Mouse (Mus musculus): ENCODE data around the gene Plppr1. TPM values are rescaled to one million over a fixed set of nuclear protein-coding genes. Genes with fewer than 3 reads are reported as not detected.

The Plppr1 gene
- total and polyA plus RNA-seq, 2 experiments from 2014 or later: 53.3 to 59.8 TPM

GRCm38 (mm10) chr4:49214341-49214740, 155.3 kb downstream of the Plppr1 start:
- H3K9ac ChIP-seq: no peak overlapping the region
- no peak for DNase-seq
- 31% methylated on average over 3 of the region's 3 CpGs for WGBS

DNA sequence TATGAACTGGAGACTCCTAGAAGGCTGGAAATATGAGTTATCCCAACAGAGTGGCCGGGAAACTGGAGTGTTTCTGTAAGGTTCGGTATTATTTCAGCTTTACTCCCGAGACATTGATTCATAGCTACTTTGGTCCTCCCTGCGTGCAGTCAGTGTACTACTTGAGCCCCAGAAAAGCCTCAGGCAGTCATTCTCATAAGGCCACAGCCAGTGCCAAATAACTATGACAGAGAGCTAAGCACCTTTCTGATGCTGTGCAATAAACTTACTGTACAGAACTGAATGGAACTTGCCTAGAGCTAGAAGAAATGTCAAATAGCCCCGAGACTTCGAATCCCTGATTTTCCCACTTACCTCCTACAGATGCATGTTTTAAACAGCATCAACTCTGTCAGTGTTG, 164.4 kb downstream of the Plppr1 start:
- Histone ChIP-seq H3K4me2 (ENCODE audit: low read depth) (no peak overlapping the region), H3K27ac (ENCODE audit: low read depth, low read length) (no peak overlapping the region)
- ATAC-seq: no peak

More at GRCm38 (mm10) chr4:49214341-49214740, 155.3 kb downstream of the Plppr1 start:
- H3K36me3 ChIP-seq (ENCODE audit: insufficient read depth): no peaks in the 10 kb centered on the region
- H3K27me3 ChIP-seq (ENCODE audit: insufficient read depth, low read length): no peaks in the 10 kb centered on the region
- no peak overlapping the region for H3K27ac ChIP-seq (ENCODE audit: low read depth, low read length)
- H3K9me3 ChIP-seq (ENCODE audit: low read length): no peaks in the 10 kb centered on the region
- no peak overlapping the region for H3K4me2 ChIP-seq (ENCODE audit: low read depth)
- TF ChIP-seq CTCF (IDR thresholded peaks at IDR 0.05; ENCODE audit: low read depth): no peak
- ATAC-seq: no peak
- no peak overlapping the region for H3K4me3 ChIP-seq (ENCODE audit: low read depth, low read length)
- peaks cover 6% of the 10 kb centered on the region for H3K4me1 ChIP-seq (ENCODE audit: insufficient read depth)

DNA sequence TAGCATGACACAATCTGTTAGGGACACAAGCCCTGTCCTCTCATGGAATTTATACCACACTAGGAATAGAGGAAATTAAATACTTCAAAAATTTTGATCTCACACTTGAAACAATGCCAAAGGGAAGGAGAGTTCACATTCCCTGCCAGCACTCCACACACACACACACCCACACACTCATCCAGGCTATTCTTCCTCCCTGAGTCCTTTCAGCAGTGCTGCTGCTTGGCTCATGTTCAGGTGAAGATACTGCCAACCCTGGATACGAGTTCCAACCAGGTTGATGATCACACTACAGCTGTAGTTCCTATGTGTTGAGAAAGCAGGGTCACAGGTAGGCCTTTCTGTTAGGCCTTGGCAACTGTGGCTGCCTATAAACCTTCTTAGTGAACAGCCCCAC, 165.9 kb downstream of the Plppr1 start:
- H3K4me3 ChIP-seq (ENCODE audit: low read depth, low read length): no peak overlapping the region
- H3K4me2 ChIP-seq (ENCODE audit: low read depth): no peak overlapping the region
- no peak overlapping the region for H3K27ac ChIP-seq (ENCODE audit: low read depth, low read length)
- no peaks in the 10 kb centered on the region for H3K4me1 ChIP-seq (ENCODE audit: insufficient read depth)
- TF ChIP-seq CTCF (IDR thresholded peaks at IDR 0.05; ENCODE audit: low read depth): no peak
- no peaks in the 10 kb centered on the region for H3K36me3 ChIP-seq (ENCODE audit: insufficient read depth)
- no peak for DNase-seq
- H3K9me3 ChIP-seq (ENCODE audit: low read length): no peaks in the 10 kb centered on the region
- WGBS: 31% methylated on average over 1 of the region's 1 CpGs
- no peak for ATAC-seq
- no peak overlapping the region for H3K9ac ChIP-seq
- H3K27me3 ChIP-seq (ENCODE audit: insufficient read depth, low read length): no peaks in the 10 kb centered on the region

More for the DNA sequence above, 164.4 kb downstream of the Plppr1 start:
- DNase-seq: no peak
- Histone ChIP-seq H3K9ac (no peak overlapping the region), H3K4me1 (ENCODE audit: insufficient read depth) (no peaks in the 10 kb centered on the region), H3K36me3 (ENCODE audit: insufficient read depth) (no peaks in the 10 kb centered on the region), H3K4me3 (ENCODE audit: low read depth, low read length) (no peak overlapping the region), H3K9me3 (ENCODE audit: low read length) (no peaks in the 10 kb centered on the region), H3K27me3 (ENCODE audit: insufficient read depth, low read length) (no peaks in the 10 kb centered on the region)
- WGBS: 77% methylated on average over 6 of the region's 6 CpGs
- no peak for TF ChIP-seq CTCF (IDR thresholded peaks at IDR 0.05; ENCODE audit: low read depth)

- Histone ChIP-seq H3K27ac (ENCODE audit: low read depth, low read length) (no peak overlapping the region), H3K36me3 (ENCODE audit: insufficient read depth) (no peaks in the 10 kb centered on the region), H3K27me3 (ENCODE audit: insufficient read depth, low read length) (no peaks in the 10 kb centered on the region), H3K4me2 (ENCODE audit: low read depth) (no peak overlapping the region), H3K9me3 (ENCODE audit: low read length) (no peaks in the 10 kb centered on the region), H3K4me3 (ENCODE audit: low read depth, low read length) (no peak overlapping the region), H3K9ac (no peak overlapping the region), H3K4me1 (ENCODE audit: insufficient read depth) (0 out of 2 replicates have a peak, but pooled peaks cover 4% of the 10 kb centered on the region)
- 18% methylated on average over 11 of the region's 11 CpGs for WGBS
- DNase-seq (no peak), ATAC-seq (peak; percentile 65)
- TF ChIP-seq CTCF (IDR thresholded peaks at IDR 0.05; ENCODE audit: low read depth): no peak
These were observed 173.3 kb downstream of the Plppr1 start for GRCm38 (mm10) chr4:49232206-49233031.

DNA sequence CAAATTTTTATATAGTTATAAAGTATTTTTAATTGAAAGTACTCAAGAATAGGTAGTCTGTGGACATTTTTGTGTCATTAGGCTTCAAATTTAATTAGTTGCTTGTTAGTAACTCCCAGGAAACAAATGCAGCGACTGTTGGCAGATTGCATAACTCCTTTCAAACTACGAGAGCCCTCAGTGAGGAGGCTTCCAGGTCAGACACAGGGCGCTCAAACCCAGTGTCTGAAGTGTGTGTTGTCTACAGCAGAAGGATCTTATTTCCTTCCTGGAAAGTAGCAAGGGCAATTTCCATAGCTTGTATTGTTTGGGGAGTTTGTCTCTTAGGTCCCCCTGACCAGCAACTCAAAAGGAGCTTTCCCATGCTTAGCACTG, 173.9 kb downstream of the Plppr1 start:
- no peak overlapping the region for H3K4me3 ChIP-seq (ENCODE audit: low read depth, low read length)
- no peak overlapping the region for H3K27ac ChIP-seq (ENCODE audit: low read depth, low read length)
- no peak for DNase-seq
- H3K9ac ChIP-seq: no peak overlapping the region
- H3K4me2 ChIP-seq (ENCODE audit: low read depth): no peak overlapping the region
- whole genome bisulfite sequencing: 18% methylated on average over 3 of the region's 3 CpGs
- ATAC-seq: no peak
- H3K36me3 ChIP-seq (ENCODE audit: insufficient read depth): no peaks in the 10 kb centered on the region
- no peaks in the 10 kb centered on the region for H3K27me3 ChIP-seq (ENCODE audit: insufficient read depth, low read length)
- H3K4me1 ChIP-seq (ENCODE audit: insufficient read depth): 0 out of 2 replicates have a peak, but pooled peaks cover 4% of the 10 kb centered on the region
- H3K9me3 ChIP-seq (ENCODE audit: low read length): no peaks in the 10 kb centered on the region
- no peak for TF ChIP-seq CTCF (IDR thresholded peaks at IDR 0.05; ENCODE audit: low read depth)

DNA sequence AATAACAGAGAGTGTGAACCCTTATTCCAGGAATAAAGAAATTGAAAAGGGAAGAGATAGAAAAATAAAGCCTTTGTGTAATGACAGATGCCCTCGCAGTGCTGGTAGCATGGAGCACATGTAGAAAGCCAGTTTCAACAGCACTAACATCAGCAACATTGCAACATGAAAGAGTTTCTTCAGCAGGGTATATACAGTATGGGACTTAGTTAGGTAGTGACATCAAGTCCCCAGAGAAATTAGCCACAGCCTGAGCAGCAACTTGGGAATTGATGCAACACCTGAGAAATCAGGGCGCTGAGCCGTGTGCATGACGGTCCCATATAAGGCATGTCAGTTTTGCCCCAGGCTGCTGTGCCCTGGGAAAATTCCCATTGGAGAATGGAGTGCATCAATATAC, 179.0 kb downstream of the Plppr1 start:
- no peaks in the 10 kb centered on the region for H3K9me3 ChIP-seq (ENCODE audit: low read length)
- ATAC-seq (no peak), DNase-seq (no peak)
- H3K4me3 ChIP-seq (ENCODE audit: low read depth, low read length): no peak overlapping the region
- H3K27me3 ChIP-seq (ENCODE audit: insufficient read depth, low read length): no peaks in the 10 kb centered on the region
- no peak overlapping the region for H3K4me2 ChIP-seq (ENCODE audit: low read depth)
- no peak for TF ChIP-seq CTCF (IDR thresholded peaks at IDR 0.05; ENCODE audit: low read depth)
- 94% methylated on average over 4 of the region's 4 CpGs for WGBS
- no peaks in the 10 kb centered on the region for H3K4me1 ChIP-seq (ENCODE audit: insufficient read depth)
- no peak overlapping the region for H3K9ac ChIP-seq
- no peaks in the 10 kb centered on the region for H3K36me3 ChIP-seq (ENCODE audit: insufficient read depth)
- no peak overlapping the region for H3K27ac ChIP-seq (ENCODE audit: low read depth, low read length)

DNA sequence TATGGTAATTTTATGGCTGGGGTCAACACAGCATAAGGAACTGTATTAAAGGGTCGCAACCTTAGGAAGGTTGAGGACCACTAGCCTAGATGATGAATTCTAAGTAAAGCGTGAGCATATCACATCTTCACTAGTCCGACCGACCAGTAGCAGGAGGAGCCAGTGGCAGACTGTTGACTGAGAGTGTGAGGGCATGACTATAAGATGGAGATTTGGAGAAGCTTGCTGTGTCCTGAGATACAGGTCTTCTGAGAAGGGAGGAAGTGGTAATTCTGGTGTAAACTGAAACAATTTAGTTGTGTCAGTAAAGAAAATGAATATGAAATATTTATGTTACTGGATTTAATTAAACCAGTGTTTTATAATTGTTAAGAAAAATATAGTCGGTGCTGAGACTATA, 180.4 kb downstream of the Plppr1 start:
- no peak overlapping the region for H3K4me3 ChIP-seq (ENCODE audit: low read depth, low read length)
- H3K27me3 ChIP-seq (ENCODE audit: insufficient read depth, low read length): no peaks in the 10 kb centered on the region
- no peaks in the 10 kb centered on the region for H3K9me3 ChIP-seq (ENCODE audit: low read length)
- no peaks in the 10 kb centered on the region for H3K36me3 ChIP-seq (ENCODE audit: insufficient read depth)
- no peak overlapping the region for H3K27ac ChIP-seq (ENCODE audit: low read depth, low read length)
- no peak overlapping the region for H3K9ac ChIP-seq
- ATAC-seq: no peak
- TF ChIP-seq CTCF (IDR thresholded peaks at IDR 0.05; ENCODE audit: low read depth): no peak
- DNase-seq: no peak
- no peaks in the 10 kb centered on the region for H3K4me1 ChIP-seq (ENCODE audit: insufficient read depth)
- H3K4me2 ChIP-seq (ENCODE audit: low read depth): no peak overlapping the region
- 93% methylated on average over 5 of the region's 5 CpGs for WGBS

Data from forebrain, postnatal 0 days (tissue).